Mouse (Mus musculus) embryonic facial prominence, embryonic 14.5 days (tissue): ENCODE data around the gene Aktip. TPM values are rescaled to one million over a fixed set of nuclear protein-coding genes. Genes with fewer than 3 reads are reported as not detected.

Experiments
- ATAC-seq: fragments of 200-750 bp; cut with Nextera tagmentation; 2 replicates; pipeline ENCODE4 v1.8.0; 2017; ENCODE audit warnings: low read depth, moderate number of reproducible peaks, moderate TSS enrichment
- DNase-seq: peaks from one replicate; pipeline ENCODE4 v3.0.0-alpha.2; 2015; ENCODE audit warnings: low spot score
- H3K27ac ChIP-seq: fragments of 300-500 bp; sonication (generic); replicated peaks from 2 replicates; pipeline ENCODE4 v1.5.1; 2014; ENCODE audit warnings: low read depth, mild to moderate bottlenecking, low read length, moderate library complexity
- H3K27me3 ChIP-seq: fragments of 300-500 bp; sonication (generic); replicated peaks from 2 replicates; pipeline ENCODE4 v1.6.1; 2014; ENCODE audit warnings: low read length; ENCODE audit not compliant: control insufficient read depth, insufficient read depth
- H3K36me3 ChIP-seq: fragments of 300-500 bp; sonication (generic); 2 replicates; pipeline ENCODE4 v1.6.1; 2014; ENCODE audit warnings: low read length, mixed read lengths; ENCODE audit not compliant: control insufficient read depth, insufficient read depth
- H3K4me1 ChIP-seq: fragments of 300-500 bp; sonication (generic); 2 replicates; pipeline ENCODE4 v1.6.1; 2014; ENCODE audit warnings: antibody characterized with exemption, low read length; ENCODE audit not compliant: control insufficient read depth, insufficient read depth
- H3K4me2 ChIP-seq: fragments of 300-500 bp; sonication (generic); 2 replicates; pipeline ENCODE4 v1.6.1; 2014; ENCODE audit warnings: low read depth, mild to moderate bottlenecking, low read length, moderate library complexity, mixed read lengths
- H3K4me3 ChIP-seq: fragments of 300-500 bp; sonication (generic); 2 replicates; pipeline ENCODE4 v1.5.1; 2014; ENCODE audit warnings: low read depth, mild to moderate bottlenecking, low read length
- H3K9ac ChIP-seq: fragments of 300-500 bp; sonication (generic); 2 replicates; pipeline ENCODE4 v1.6.1; 2014; ENCODE audit warnings: low read depth, mild to moderate bottlenecking, low read length, moderate library complexity, mixed read lengths
- H3K9me3 ChIP-seq: fragments of 300-500 bp; sonication (generic); 2 replicates; pipeline ENCODE4 v1.6.1; 2016; ENCODE audit warnings: low read length; ENCODE audit not compliant: control insufficient read depth
- WGBS: fragments of 180-500 bp; shearing (Covaris S2); extraction: QIAGEN DNeasy Blood & Tissue Kit; methylation state at CpG from one replicate; pipeline ENCODE4 v1.1.7; 2014; 5-methylcytosine and 5-hydroxymethylcytosine counted together
- polyA plus RNA-seq: library from polyadenylated mRNA; unstranded; fragments of >200 nt; fragmentation: Nextera tagmentation; extraction: Ambion mirVana; gene quantifications from 2 replicates; pipeline ENCODE4 v1.2.1, GENCODE M21; 2014

Gene Aktip
- polyA plus RNA-seq, 1 experiment from 2014 or later = 58.5 TPM

DNA sequence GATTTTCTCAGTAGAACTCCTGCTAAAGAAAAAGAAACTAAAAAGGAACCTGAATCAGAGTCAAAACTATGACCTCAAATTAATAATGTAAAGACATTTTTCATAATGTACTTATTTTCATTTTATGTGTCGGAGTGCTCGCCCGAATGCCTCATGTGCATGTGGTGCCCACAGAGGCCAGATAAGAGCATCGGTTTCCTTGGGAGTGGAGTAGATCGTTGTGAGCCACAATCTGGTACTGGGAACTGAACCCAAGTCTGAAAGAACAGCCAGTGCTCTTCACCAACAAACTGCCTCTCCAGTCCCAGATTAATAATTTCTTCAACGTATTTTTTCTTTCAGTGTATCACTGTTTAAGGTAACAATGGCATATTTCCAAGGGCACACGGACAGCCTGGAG, 24.5 kb upstream of the Aktip start:
- Histone ChIP-seq H3K9ac (no peak overlapping the region), H3K4me1 (no peaks in the 10 kb centered on the region), H3K27ac (no peak overlapping the region), H3K9me3 (no peaks in the 10 kb centered on the region), H3K36me3 (0 out of 2 replicates have a peak, but pooled peaks cover 16% of the 10 kb centered on the region), H3K4me2 (no peak overlapping the region), H3K4me3 (no peak overlapping the region), H3K27me3 (no peaks in the 10 kb centered on the region)
- ATAC-seq (no peak), DNase-seq (no peak)
- WGBS = 93% methylated on average over 7 of the region's 7 CpGs

DNA sequence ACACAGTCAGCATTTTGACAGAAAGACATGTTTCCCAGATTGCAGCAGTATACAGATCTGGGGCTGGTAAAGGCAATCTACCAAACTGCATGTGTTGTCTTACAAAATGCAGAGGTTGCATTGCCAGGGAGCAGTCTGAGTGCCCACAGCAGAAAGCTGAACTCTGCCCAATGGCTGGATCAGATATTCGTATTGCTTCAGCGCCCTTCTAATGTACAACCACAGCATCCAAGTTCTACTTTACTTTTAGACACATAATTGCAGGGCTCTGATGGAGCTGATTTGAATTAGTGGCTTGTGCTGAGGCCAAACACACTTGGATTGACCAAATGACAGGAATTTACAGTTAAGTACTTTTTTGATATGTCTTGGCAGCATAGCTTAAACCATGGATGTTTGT, 22.1 kb upstream of the Aktip start:
- 67% methylated on average over 2 of the region's 2 CpGs for WGBS
- Histone ChIP-seq H3K27ac (no peak overlapping the region), H3K27me3 (no peaks in the 10 kb centered on the region), H3K4me2 (no peak overlapping the region), H3K4me1 (peaks cover 6% of the 10 kb centered on the region), H3K9ac (no peak overlapping the region), H3K4me3 (no peak overlapping the region), H3K36me3 (0 out of 2 replicates have a peak, but pooled peaks cover 16% of the 10 kb centered on the region), H3K9me3 (no peaks in the 10 kb centered on the region)
- DNase-seq (peak; percentile 86), ATAC-seq (peak; percentile 48)

DNA sequence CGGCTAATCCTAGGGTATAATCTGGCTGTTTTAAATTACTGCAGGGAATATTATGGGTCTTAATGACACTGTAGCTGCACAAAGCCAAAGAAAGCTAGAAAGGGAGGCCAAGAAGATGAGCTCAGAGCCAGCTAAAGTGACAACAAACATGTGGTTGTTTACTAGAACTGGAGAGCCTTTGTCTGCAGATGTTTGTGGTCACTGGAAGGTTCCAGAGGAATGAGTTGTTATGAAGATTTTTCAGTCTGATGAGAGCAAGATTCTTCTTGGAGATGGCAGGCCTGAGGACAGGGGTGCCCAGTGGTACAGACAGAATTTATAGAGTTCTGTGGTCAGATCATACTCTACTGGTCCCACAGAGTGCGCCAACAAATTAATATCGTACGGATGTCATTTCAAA, 18.5 kb upstream of the Aktip start:
- 0 out of 2 replicates have a peak, but pooled peaks have one; percentile 39 for ATAC-seq
- 69% methylated on average over 4 of the region's 4 CpGs for WGBS

DNA sequence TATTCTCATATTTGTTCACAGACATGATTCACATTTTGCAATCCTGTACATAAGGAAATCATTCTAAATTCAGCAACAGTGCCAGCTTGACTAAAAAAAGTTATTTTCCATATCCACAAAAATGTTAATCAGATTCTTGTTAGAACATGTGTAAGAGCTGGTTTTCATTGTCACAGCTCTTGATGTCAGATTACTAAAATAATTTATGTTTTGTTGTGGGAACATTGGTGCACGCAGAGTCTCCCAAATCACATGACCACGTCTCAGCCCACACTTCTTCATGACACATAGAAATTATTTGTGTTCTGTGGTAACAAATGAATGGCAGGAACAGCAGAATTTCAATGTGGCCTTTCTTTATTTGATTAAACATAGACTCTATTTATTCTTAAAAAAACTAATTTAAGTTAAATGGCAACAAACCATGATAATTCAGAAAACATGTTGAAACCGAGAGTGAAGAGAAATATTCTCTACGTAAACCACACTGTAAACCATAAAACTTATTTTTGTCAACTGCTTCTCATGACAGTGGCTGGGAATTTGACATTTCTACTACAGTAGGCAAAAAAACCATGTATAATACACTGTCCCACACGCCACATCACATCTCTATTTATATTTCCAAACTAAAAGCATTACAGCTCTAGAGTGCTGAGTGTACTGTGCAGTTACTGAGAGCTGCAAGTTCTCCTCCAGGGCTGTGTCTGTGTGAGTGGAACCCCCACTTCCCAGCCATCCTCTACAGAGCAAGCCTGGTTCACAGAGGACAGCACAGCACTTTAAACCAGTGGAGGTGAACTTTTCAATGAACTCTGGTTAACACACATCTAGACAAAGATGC, 17.5 kb upstream of the Aktip start:
- H3K27me3 ChIP-seq = no peaks in the 10 kb centered on the region
- DNase-seq (peak; percentile 80), ATAC-seq (peak; percentile 32; the same call in 1 of the 2 replicates)
- peak overlapping the region; percentile 78 for H3K27ac ChIP-seq
- H3K9ac ChIP-seq = no peak overlapping the region
- no peak overlapping the region for H3K4me3 ChIP-seq
- H3K9me3 ChIP-seq = no peaks in the 10 kb centered on the region
- peaks cover 6% of the 10 kb centered on the region for H3K4me1 ChIP-seq
- WGBS = 59% methylated on average over 5 of the region's 5 CpGs
- 0 out of 2 replicates have a peak, but pooled peaks cover 5% of the 10 kb centered on the region for H3K36me3 ChIP-seq
- no peak overlapping the region for H3K4me2 ChIP-seq

More for the DNA sequence above, 18.5 kb upstream of the Aktip start:
- Histone ChIP-seq H3K27ac (no peak overlapping the region; the same call in 1 of the 2 replicates), H3K4me2 (no peak overlapping the region), H3K9me3 (no peaks in the 10 kb centered on the region), H3K27me3 (no peaks in the 10 kb centered on the region), H3K36me3 (0 out of 2 replicates have a peak, but pooled peaks cover 5% of the 10 kb centered on the region), H3K4me3 (no peak overlapping the region), H3K4me1 (peaks cover 6% of the 10 kb centered on the region), H3K9ac (no peak overlapping the region)
- DNase-seq = peak; percentile 76

DNA sequence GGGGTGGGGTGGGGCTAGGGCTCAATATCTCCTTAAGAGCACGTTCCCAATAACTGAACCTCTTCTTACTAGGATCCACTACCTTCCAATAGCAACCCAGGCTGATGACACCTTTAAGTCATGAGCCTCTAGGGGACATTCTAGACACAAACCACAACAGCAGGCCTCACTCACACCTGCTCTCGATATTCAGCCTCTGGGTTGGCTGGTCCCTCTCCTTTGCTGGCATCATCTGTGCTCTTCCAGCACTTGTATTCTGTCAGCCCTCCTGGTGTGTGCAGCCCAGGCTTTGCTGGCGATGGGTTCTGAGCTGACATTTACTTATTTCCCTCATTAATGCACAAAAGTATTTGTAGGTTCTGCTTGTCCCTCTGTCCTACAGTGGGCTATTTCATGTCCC, 14.5 kb upstream of the Aktip start:
- Histone ChIP-seq H3K4me1 (peaks cover 6% of the 10 kb centered on the region), H3K27me3 (no peaks in the 10 kb centered on the region), H3K9ac (no peak overlapping the region), H3K4me2 (no peak overlapping the region), H3K27ac (no peak overlapping the region), H3K36me3 (no peaks in the 10 kb centered on the region), H3K4me3 (no peak overlapping the region), H3K9me3 (no peaks in the 10 kb centered on the region)
- WGBS = 74% methylated on average over 3 of the region's 3 CpGs
- ATAC-seq (no peak), DNase-seq (no peak)

DNA sequence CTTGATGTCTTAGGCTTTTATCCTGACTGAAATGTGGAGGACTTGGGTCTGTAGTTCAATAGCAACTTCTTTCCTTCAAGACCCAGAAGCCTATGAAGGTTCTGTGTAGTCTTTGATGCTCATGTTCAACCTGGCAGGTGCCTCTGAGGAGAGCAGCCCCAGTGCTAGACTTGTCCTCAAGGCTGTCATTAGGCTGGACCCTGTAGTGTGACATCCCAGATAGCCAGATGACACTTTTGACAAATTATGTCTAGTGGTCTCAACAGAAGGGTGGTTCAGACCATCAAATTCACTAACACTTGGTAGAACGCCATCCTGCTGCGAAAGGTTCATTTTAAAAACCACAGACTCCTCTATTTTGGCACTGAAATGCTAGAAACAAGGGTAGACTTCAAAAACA, 13.2 kb upstream of the Aktip start:
- DNase-seq (no peak), ATAC-seq (no peak)
- 56% methylated on average over 2 of the region's 2 CpGs for WGBS

DNA sequence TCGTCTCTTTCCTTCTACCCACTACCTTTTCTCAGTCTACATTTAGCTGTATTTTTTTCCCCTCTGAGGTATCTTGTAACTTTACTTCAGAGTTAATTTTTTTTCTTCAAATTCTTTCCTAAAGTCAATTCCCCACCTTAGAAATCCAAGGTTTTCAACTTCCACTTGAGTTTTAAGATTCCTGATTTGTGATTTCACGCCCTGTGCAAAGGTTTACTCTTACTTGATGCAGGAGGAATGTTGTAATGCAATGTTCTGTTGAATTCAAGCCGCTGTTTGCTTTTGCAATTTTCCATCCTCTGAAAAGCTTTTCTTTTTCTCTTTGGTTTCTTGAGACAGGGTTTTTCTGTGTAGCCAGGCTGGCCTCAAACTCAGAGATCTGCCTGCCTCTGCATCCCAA, 9.9 kb upstream of the Aktip start:
- no peak for DNase-seq
- no peak overlapping the region for H3K4me2 ChIP-seq
- H3K27me3 ChIP-seq = no peaks in the 10 kb centered on the region
- 67% methylated on average over 3 of the region's 3 CpGs for WGBS
- H3K36me3 ChIP-seq = no peaks in the 10 kb centered on the region
- no peak overlapping the region for H3K27ac ChIP-seq
- H3K4me1 ChIP-seq = no peaks in the 10 kb centered on the region
- no peaks in the 10 kb centered on the region for H3K9me3 ChIP-seq
- ATAC-seq = no peak
- H3K9ac ChIP-seq = no peak overlapping the region
- no peak overlapping the region for H3K4me3 ChIP-seq

More for the DNA sequence above, 13.2 kb upstream of the Aktip start:
- no peak overlapping the region for H3K4me2 ChIP-seq
- no peak overlapping the region for H3K27ac ChIP-seq
- H3K36me3 ChIP-seq = no peaks in the 10 kb centered on the region
- no peak overlapping the region for H3K4me3 ChIP-seq
- H3K27me3 ChIP-seq = no peaks in the 10 kb centered on the region
- H3K9me3 ChIP-seq = no peaks in the 10 kb centered on the region
- H3K9ac ChIP-seq = no peak overlapping the region
- peaks cover 6% of the 10 kb centered on the region for H3K4me1 ChIP-seq

DNA sequence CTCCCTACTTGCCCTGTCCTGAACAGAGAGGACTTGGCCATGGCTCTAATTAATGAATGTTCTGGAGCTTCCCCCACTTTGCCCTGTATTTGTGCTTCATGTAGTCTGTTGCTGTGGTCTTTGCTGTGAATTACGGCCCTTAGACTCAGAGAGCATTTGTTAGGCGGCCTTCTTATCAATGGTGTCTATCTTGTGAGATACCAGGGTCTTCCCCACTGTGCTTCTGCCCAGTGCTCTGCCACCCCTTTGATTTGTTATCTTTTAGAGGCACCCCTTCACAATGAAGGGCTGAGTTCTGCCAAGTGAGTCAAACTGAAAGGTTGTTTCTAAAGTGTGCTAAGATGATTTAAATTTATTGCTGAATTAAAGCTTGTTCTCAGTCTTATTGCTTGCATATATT, 7.9 kb upstream of the Aktip start:
- Histone ChIP-seq H3K4me2 (no peak overlapping the region), H3K9ac (no peak overlapping the region), H3K27me3 (no peaks in the 10 kb centered on the region), H3K4me1 (no peaks in the 10 kb centered on the region), H3K9me3 (no peaks in the 10 kb centered on the region), H3K36me3 (no peaks in the 10 kb centered on the region), H3K27ac (no peak overlapping the region), H3K4me3 (no peak overlapping the region)
- ATAC-seq (no peak), DNase-seq (no peak)
- 73% methylated on average over 2 of the region's 2 CpGs for WGBS

DNA sequence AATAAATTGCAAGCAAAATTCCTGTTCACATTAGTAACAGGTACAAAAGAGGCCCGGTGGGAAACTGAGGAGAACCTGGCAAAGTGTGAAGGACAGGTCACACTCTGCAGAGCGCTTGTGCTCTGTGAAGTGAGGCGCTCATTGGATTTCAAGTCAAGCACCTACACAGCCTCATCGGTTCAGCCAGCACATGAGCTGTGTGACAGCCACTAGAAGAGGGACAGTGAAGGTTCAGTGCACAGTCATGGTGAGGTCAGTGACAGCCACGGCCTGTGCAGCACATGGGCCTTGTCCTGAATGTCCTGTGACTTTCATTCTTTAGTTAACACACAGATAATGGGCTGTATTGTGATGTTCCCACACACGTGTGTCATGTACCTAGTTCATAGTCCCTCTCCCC, 6.1 kb upstream of the Aktip start:
- H3K4me1 ChIP-seq = no peaks in the 10 kb centered on the region
- no peaks in the 10 kb centered on the region for H3K36me3 ChIP-seq
- DNase-seq = no peak
- no peak overlapping the region for H3K4me2 ChIP-seq
- no peaks in the 10 kb centered on the region for H3K27me3 ChIP-seq
- H3K4me3 ChIP-seq = no peak overlapping the region
- ATAC-seq = no peak
- WGBS = 74% methylated on average over 6 of the region's 6 CpGs
- H3K9me3 ChIP-seq = no peaks in the 10 kb centered on the region
- no peak overlapping the region for H3K27ac ChIP-seq
- no peak overlapping the region for H3K9ac ChIP-seq
